Mouse (Mus musculus) thymus, adult 2 months (tissue): ENCODE measurements around the gene Adam12. TPM values are rescaled to one million over a fixed set of nuclear protein-coding genes. Genes with fewer than 3 reads are reported as not detected.

Source experiments
- DNase-seq: peaks from one replicate; pipeline ENCODE4 v3.0.0; 2021
- H3K27ac ChIP-seq: fragments of 200-500 bp; 2 replicates; pipeline ENCODE4 v1.5.1; 2012; ENCODE audit warnings: low read length, control low read depth; ENCODE audit not compliant: control insufficient read depth, insufficient read depth
- H3K27me3 ChIP-seq: fragments of 200-500 bp; 2 replicates; pipeline ENCODE4 v1.6.1; 2012; ENCODE audit warnings: mild to moderate bottlenecking, low read length, moderate library complexity, mixed read lengths; ENCODE audit not compliant: control insufficient read depth, insufficient read depth
- H3K36me3 ChIP-seq: fragments of 200-500 bp; 2 replicates; pipeline ENCODE4 v1.6.1; 2012; ENCODE audit warnings: mild to moderate bottlenecking, low read length, moderate library complexity; ENCODE audit not compliant: control insufficient read depth, insufficient read depth
- H3K4me1 ChIP-seq: fragments of 200-500 bp; replicated peaks from 2 replicates; pipeline ENCODE4 v1.6.1; 2012; ENCODE audit warnings: low read length; ENCODE audit not compliant: control insufficient read depth, insufficient read depth
- H3K4me3 ChIP-seq: fragments of 200-500 bp; 2 replicates; pipeline ENCODE4 v1.5.1; 2012; ENCODE audit warnings: mild to moderate bottlenecking, low read length, control low read depth, moderate library complexity; ENCODE audit not compliant: control insufficient read depth, insufficient read depth
- CTCF ChIP-seq: fragments of 200-500 bp; IDR thresholded peaks from 2 replicates; pipeline ENCODE4 v1.5.1; 2012; ENCODE audit warnings: mild to moderate bottlenecking, control low read depth, low read length, moderate library complexity, borderline replicate concordance; ENCODE audit not compliant: control insufficient read depth, poor library complexity, insufficient read depth; ENCODE audit errors: extremely low read depth
- POLR2A ChIP-seq: fragments of 200-500 bp; IDR thresholded peaks from 2 replicates; pipeline ENCODE4 v1.6.1; 2012; ENCODE audit warnings: mild to moderate bottlenecking, low read length, control low read depth, moderate library complexity; ENCODE audit not compliant: control insufficient read depth, poor library complexity, insufficient read depth; ENCODE audit errors: extremely low read depth
- WGBS: fragments of 180-500 bp; shearing (Covaris S2); methylation state at CpG from one replicate; pipeline ENCODE4 v1.1.7; 2018; 5-methylcytosine and 5-hydroxymethylcytosine counted together
- polyA plus RNA-seq: library from polyadenylated mRNA; depleted of rRNA; stranded (reverse); fragments of >200 nt; gene quantifications from 2 replicates; pipeline ENCODE4 v1.2.3, GENCODE M21; 2012

Adam12 gene
- polyA plus RNA-seq, 1 experiment = 29.0 TPM

- no peaks in the 10 kb centered on the region for H3K4me1 ChIP-seq
- H3K27me3 ChIP-seq = no peaks in the 10 kb centered on the region
- H3K27ac ChIP-seq = no peak overlapping the region
- H3K36me3 ChIP-seq = no peaks in the 10 kb centered on the region
- DNase-seq = no peak
- TF ChIP-seq CTCF (no peak), POLR2A (no peak)
- WGBS = 81% methylated on average over 2 of the region's 2 CpGs
- no peak overlapping the region for H3K4me3 ChIP-seq
Observed at GRCm38 (mm10) chr7:134052486-134052885, 179.5 kb downstream of the Adam12 start.

GRCm38 (mm10) chr7:134050371-134050770, 181.6 kb downstream of the Adam12 start:
- WGBS = 96% methylated on average over 1 of the region's 1 CpGs
- Histone ChIP-seq H3K27ac (no peak overlapping the region), H3K4me3 (no peak overlapping the region), H3K36me3 (no peaks in the 10 kb centered on the region), H3K4me1 (no peaks in the 10 kb centered on the region), H3K27me3 (no peaks in the 10 kb centered on the region)
- no peak for DNase-seq
- no peak for TF ChIP-seq CTCF
- TF ChIP-seq POLR2A = no peak

- TF ChIP-seq CTCF (no peak), POLR2A (no peak)
- 91% methylated on average over 3 of the region's 3 CpGs for WGBS
- H3K27ac ChIP-seq = no peak overlapping the region
Observed at GRCm38 (mm10) chr7:134046376-134046775, 185.6 kb downstream of the Adam12 start.

GRCm38 (mm10) chr7:134043576-134043975, 188.4 kb downstream of the Adam12 start:
- no peaks in the 10 kb centered on the region for H3K27me3 ChIP-seq
- no peaks in the 10 kb centered on the region for H3K4me1 ChIP-seq
- H3K27ac ChIP-seq = no peak overlapping the region
- TF ChIP-seq POLR2A = no peak
- no peak for TF ChIP-seq CTCF
- no peaks in the 10 kb centered on the region for H3K36me3 ChIP-seq
- H3K4me3 ChIP-seq = no peak overlapping the region
- DNase-seq = no peak

More at GRCm38 (mm10) chr7:134046376-134046775, 185.6 kb downstream of the Adam12 start:
- no peaks in the 10 kb centered on the region for H3K36me3 ChIP-seq
- no peaks in the 10 kb centered on the region for H3K4me1 ChIP-seq
- H3K27me3 ChIP-seq = no peaks in the 10 kb centered on the region
- no peak for DNase-seq
- no peak overlapping the region for H3K4me3 ChIP-seq

DNA sequence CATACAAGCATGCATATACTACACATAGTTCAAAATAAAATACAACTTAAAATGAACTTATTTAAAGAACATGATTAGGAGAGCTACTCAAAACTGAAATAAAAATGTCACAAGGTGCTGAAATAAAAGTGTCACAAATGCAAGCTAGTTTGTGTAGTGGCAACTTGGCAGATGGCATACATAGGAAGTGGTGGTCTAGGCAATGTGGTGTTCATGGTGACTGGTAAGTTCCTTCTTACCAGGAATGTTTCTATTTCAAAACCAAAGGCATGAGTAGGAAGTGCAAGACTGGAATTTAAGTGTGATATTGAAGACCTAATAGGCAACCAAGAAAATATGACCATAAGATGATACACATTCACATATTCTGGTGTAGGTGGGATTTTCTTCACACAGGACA, 189.3 kb downstream of the Adam12 start:
- Histone ChIP-seq H3K4me1 (no peaks in the 10 kb centered on the region), H3K27ac (no peak overlapping the region), H3K36me3 (no peaks in the 10 kb centered on the region), H3K4me3 (no peak overlapping the region), H3K27me3 (no peaks in the 10 kb centered on the region)
- TF ChIP-seq POLR2A (no peak), CTCF (no peak)
- no peak for DNase-seq

- DNase-seq = no peak
- TF ChIP-seq CTCF (no peak), POLR2A (no peak)
- Histone ChIP-seq H3K27ac (no peak overlapping the region), H3K4me1 (no peaks in the 10 kb centered on the region), H3K4me3 (no peak overlapping the region), H3K27me3 (no peaks in the 10 kb centered on the region), H3K36me3 (no peaks in the 10 kb centered on the region)
- WGBS = 92% methylated on average over 2 of the region's 2 CpGs
Observed at GRCm38 (mm10) chr7:134033939-134034338, 198.0 kb downstream of the Adam12 start.

- Histone ChIP-seq H3K4me1 (no peaks in the 10 kb centered on the region), H3K27me3 (no peaks in the 10 kb centered on the region), H3K4me3 (no peak overlapping the region), H3K36me3 (no peaks in the 10 kb centered on the region), H3K27ac (no peak overlapping the region)
- no peak for TF ChIP-seq CTCF
- TF ChIP-seq POLR2A = no peak
- no peak for DNase-seq
- WGBS = 50% methylated on average over 6 of the region's 6 CpGs
Observed at GRCm38 (mm10) chr7:134032959-134033366, 199.0 kb downstream of the Adam12 start.
